Mouse (Mus musculus) liver, adult 2 months (tissue): ENCODE data around the gene Hoxc4. TPM values are rescaled to one million over a fixed set of nuclear protein-coding genes. Genes with fewer than 3 reads are reported as not detected.

Experiments
- DNase-seq: peaks from one replicate; pipeline ENCODE4 v3.0.0-alpha.2; 2011; ENCODE audit warnings: low read depth, low spot score; ENCODE audit errors: extremely low read depth
- H3K27ac ChIP-seq: fragments of 200-500 bp; replicated peaks from 2 replicates; pipeline ENCODE4 v1.5.1; 2012; ENCODE audit warnings: low read depth, mild to moderate bottlenecking, control low read depth, inconsistent platforms, low read length; ENCODE audit not compliant: insufficient read depth
- H3K27me3 ChIP-seq: fragments of 200-500 bp; 2 replicates; pipeline ENCODE4 v1.6.1; 2012; ENCODE audit warnings: mild to moderate bottlenecking, moderate library complexity, low read length, inconsistent platforms; ENCODE audit not compliant: control insufficient read depth, insufficient read depth
- H3K36me3 ChIP-seq: fragments of 200-500 bp; 2 replicates; pipeline ENCODE4 v1.6.1; 2012; ENCODE audit warnings: low read length, inconsistent platforms; ENCODE audit not compliant: control insufficient read depth, insufficient read depth
- H3K4me1 ChIP-seq: fragments of 200-500 bp; 2 replicates; pipeline ENCODE4 v1.6.1; 2011; ENCODE audit warnings: low read length; ENCODE audit not compliant: control insufficient read depth, insufficient read depth
- H3K4me3 ChIP-seq: fragments of 200-500 bp; 2 replicates; pipeline ENCODE4 v1.5.1; 2011; ENCODE audit warnings: low read depth, mild to moderate bottlenecking, control low read depth, low read length, moderate library complexity; ENCODE audit not compliant: insufficient read depth
- H3K79me2 ChIP-seq: fragments of 200-500 bp; 2 replicates; pipeline ENCODE4 v1.6.1; 2012; ENCODE audit warnings: inconsistent platforms, mild to moderate bottlenecking, low read length, moderate library complexity; ENCODE audit not compliant: control insufficient read depth, insufficient read depth
- H3K9ac ChIP-seq: fragments of 200-500 bp; 2 replicates; pipeline ENCODE4 v1.6.1; 2012; ENCODE audit warnings: low read depth, mild to moderate bottlenecking, control low read depth, inconsistent platforms, low read length
- CTCF ChIP-seq: fragments of 200-500 bp; IDR thresholded peaks from 2 replicates; pipeline ENCODE4 v1.5.1; 2011; ENCODE audit warnings: low read depth, low read length, control low read depth
- POLR2A ChIP-seq: fragments of 200-500 bp; IDR thresholded peaks from 2 replicates; pipeline ENCODE4 v1.6.1; 2011; ENCODE audit warnings: low read length, control low read depth; ENCODE audit not compliant: insufficient read depth; ENCODE audit errors: extremely low read depth
- WGBS: fragments of 180-500 bp; shearing (Covaris S2); methylation state at CpG from one replicate; pipeline ENCODE4 v1.1.7; 2018; 5-methylcytosine and 5-hydroxymethylcytosine counted together
- polyA plus RNA-seq: library from polyadenylated mRNA; depleted of rRNA; stranded (reverse); fragments of >200 nt; gene quantifications from 2 replicates; pipeline ENCODE4 v1.2.3, GENCODE M21; 2012
- total RNA-seq: library from RNA; depleted of rRNA; stranded (reverse); fragments of >200 nt; gene quantifications from 2 replicates; pipeline ENCODE4 v1.2.3, GENCODE M21; 2014

Hoxc4 gene
- total and polyA plus RNA-seq, 2 experiments, result not detected

DNA sequence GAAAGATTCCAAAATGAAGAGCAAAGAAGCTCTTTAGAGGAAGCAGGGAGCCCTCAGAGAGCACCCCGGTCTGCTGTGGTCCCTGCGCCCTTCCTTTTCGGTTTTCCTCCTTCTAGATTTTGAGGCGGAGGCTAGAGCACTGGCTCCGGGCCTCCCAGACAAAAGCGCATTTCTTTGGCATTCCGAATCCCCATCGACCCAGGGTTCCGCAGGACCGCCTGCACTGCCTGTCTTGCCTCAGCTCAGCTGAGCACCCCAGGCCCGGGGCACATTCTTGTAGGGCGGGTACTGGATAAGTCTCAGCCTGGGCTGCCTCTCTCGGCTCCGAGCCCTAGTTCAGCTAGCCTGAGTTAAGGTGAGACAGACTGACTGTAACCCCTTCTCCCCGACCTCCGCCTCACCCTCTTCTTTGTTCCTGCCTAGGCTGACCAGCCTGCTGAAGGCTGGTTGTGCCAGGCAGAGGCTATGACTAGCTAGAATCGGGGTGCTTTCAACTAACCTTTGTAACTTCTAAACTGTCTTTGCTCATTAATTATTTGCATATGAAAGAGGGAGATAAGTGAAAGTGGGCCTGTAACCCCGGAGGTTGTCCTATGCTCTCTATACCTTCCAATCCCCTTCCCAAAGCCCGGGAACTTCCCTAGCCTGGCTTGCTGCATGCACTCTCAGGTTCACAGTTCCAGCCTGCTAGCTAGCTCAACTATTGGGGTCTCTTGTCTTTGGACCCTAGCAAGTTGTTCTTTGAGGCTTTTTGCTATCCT lies 3.1 kb upstream of the Hoxc4 start:
- H3K36me3 ChIP-seq, result no peaks in the 10 kb centered on the region
- 14% methylated on average over 19 of the region's 19 CpGs for WGBS
- H3K4me1 ChIP-seq, result no peaks in the 10 kb centered on the region
- H3K79me2 ChIP-seq, result no peaks in the 10 kb centered on the region
- no peak for TF ChIP-seq POLR2A
- TF ChIP-seq CTCF, result no peak
- peaks cover 27% of the 10 kb centered on the region for H3K27me3 ChIP-seq
- H3K4me3 ChIP-seq, result no peak overlapping the region
- DNase-seq, result no peak
- no peak overlapping the region for H3K27ac ChIP-seq
- H3K9ac ChIP-seq, result no peak overlapping the region

- DNase-seq, result no peak
- H3K79me2 ChIP-seq, result no peaks in the 10 kb centered on the region
- no peaks in the 10 kb centered on the region for H3K4me1 ChIP-seq
- H3K4me3 ChIP-seq, result no peak overlapping the region
- H3K27ac ChIP-seq, result no peak overlapping the region
- H3K27me3 ChIP-seq, result peaks cover 14% of the 10 kb centered on the region; the same call in 1 of the 2 replicates
- WGBS, result 4% methylated on average over 8 of the region's 8 CpGs
- TF ChIP-seq POLR2A (no peak), CTCF (no peak)
- no peak overlapping the region for H3K9ac ChIP-seq
- H3K36me3 ChIP-seq, result no peaks in the 10 kb centered on the region
These were observed 2.2 kb downstream of the Hoxc4 start for GRCm38 (mm10) chr15:103020899-103021418.

- DNase-seq, result no peak
- Histone ChIP-seq H3K27me3 (peaks cover 18% of the 10 kb centered on the region; the same call in 1 of the 2 replicates), H3K9ac (no peak overlapping the region), H3K79me2 (no peaks in the 10 kb centered on the region), H3K36me3 (no peaks in the 10 kb centered on the region), H3K4me3 (no peak overlapping the region), H3K27ac (no peak overlapping the region), H3K4me1 (no peaks in the 10 kb centered on the region)
- TF ChIP-seq POLR2A, result no peak
- no peak for TF ChIP-seq CTCF
- WGBS, result 15% methylated on average over 8 of the region's 8 CpGs
These were observed 2.8 kb downstream of the Hoxc4 start for GRCm38 (mm10) chr15:103021544-103021943.

- Histone ChIP-seq H3K79me2 (no peaks in the 10 kb centered on the region), H3K4me3 (no peak overlapping the region), H3K4me1 (no peaks in the 10 kb centered on the region), H3K27me3 (peaks cover 23% of the 10 kb centered on the region), H3K27ac (no peak overlapping the region), H3K36me3 (no peaks in the 10 kb centered on the region), H3K9ac (no peak overlapping the region)
- WGBS, result 10% methylated on average over 2 of the region's 2 CpGs
- DNase-seq, result no peak
- no peak for TF ChIP-seq POLR2A
- TF ChIP-seq CTCF, result no peak
These were observed 5.4 kb downstream of the Hoxc4 start for GRCm38 (mm10) chr15:103024131-103024530.

- H3K27me3 ChIP-seq, result peaks cover 19% of the 10 kb centered on the region
- no peak overlapping the region for H3K9ac ChIP-seq
- H3K4me3 ChIP-seq, result no peak overlapping the region
- H3K79me2 ChIP-seq, result no peaks in the 10 kb centered on the region
- H3K27ac ChIP-seq, result no peak overlapping the region
- TF ChIP-seq POLR2A, result no peak
- no peak for TF ChIP-seq CTCF
- 5% methylated on average over 43 of the region's 43 CpGs for WGBS
- DNase-seq, result no peak
- no peaks in the 10 kb centered on the region for H3K4me1 ChIP-seq
- H3K36me3 ChIP-seq, result no peaks in the 10 kb centered on the region
These were observed 8.8 kb downstream of the Hoxc4 start for GRCm38 (mm10) chr15:103027266-103028235.
